Mouse (Mus musculus) lung, postnatal 36 days (tissue): Measurements from ENCODE around the gene Dmkn.
"Not testable (repeated sequence)": the region's sequence is repeated elsewhere in the genome, so short reads cannot be mapped to it uniquely, and the experiment has no call there.

Source experiments
- DNase-seq: peaks from one replicate; pipeline ENCODE4 v3.0.0; 2022; ENCODE audit warnings: mixed read lengths

The Dmkn gene

DNA sequence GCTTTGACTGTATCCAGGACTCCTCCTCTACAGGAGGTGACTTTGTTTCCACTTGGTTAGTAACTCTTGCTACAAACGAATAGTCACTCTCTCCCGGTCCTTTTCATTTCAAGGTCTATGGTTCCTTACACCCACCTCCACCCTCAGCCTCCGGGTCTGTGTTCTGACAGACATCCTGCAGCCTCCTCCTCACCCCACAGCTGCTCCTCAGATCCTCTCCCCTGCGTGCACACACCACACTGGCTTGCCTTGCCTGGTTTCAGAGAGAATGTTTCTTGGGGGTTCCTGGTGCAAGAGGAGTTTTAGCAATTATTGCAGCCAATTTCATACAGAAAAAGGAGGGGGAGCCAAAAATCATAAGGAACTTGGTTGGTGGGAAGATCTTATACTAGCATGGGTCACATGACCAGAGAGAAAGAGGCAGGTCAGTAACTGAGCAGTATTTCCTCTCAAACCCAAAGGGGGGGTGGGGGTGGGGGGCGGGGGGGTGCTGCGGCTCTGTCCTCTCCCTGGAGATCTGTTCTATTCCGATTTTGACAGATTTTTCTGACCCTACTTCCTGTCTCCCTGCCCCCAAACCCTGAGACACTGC lies 57.4 kb downstream of the Dmkn start:
- no peak for DNase-seq

DNA sequence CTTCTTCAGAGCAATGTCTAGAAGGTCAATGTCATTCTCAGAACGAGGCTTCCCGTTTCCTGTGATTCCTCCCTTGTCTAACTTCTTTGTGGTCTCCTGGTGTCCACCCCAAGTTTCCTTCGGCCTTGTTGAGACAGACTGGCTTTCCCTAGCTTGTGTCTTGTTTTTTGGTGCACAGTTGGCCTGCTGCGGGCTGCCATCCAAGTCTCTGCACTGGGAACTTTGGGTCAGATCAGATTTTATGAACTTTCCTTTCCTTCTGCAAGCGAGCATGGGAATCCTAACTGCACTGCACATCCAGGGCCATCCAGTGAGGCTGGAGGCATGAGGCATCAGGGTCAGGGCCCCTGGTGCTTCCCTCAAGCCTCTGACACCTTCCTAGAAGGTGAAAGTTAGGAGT lies 58.0 kb downstream of the Dmkn start:
- no peak for DNase-seq

DNA sequence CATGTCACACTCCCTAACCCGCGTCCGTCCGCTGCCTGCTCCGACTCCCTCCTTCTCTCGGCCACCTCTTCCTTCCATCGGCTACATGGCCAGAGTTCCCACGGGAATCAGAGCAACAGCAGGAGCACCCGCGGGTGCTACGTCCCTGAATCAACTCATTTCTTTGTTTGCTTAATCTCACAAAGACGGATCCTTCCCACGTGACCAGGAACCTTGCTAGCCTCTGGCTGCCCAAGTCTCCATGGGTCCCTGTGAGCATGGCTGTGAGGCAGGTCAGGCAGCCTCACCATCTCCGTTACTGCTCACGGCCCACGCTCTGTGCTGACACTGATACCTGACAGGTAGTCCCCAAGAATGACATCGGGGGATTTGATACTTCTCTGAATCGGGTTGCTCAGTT lies 60.1 kb downstream of the Dmkn start, which contains the start of gene Ffar2:
TSS of gene Ffar2 (minus strand) at position 101 of the 400 bp plus-strand sequence.
- DNase-seq: no peak

DNA sequence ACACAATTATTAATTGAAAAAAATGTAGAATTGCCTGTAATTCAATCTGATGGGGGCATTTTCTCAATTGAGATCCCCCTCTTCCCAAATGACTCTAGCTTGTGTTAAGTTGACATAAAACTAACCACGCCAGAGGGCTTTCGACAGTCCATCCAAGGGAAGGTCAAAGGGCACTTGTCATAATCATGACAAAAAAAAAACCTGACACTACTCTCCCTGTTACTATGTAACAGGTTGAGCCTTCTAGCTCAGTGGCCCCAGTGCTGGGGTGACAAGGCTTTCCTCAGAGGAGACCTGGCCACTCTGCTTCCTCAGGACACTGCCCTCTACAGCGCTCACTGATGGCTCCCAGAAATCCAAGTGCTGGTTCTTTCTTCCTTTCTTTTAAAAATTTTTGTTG lies 60.8 kb downstream of the Dmkn start:
- DNase-seq: no peak

DNA sequence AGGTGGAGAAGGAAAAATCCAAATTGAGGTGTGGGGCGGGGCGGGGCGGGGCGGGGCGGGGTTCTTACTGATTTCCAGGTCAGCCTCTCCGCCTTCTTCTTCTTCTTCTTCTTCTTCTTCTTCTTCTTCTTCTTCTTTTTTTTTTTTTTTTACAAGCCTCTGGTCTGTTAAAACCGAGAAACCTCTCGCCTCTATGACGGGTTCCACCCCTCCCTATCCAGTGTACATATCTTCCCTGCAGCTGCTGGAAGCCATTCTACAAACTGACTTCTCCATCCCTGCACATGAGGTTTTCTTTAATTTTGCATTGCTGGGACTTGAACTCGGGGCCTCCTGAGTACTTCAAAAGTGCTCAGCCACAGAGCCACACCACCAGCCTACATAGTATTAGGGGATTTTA lies 63.1 kb downstream of the Dmkn start:
- no peak for DNase-seq

DNA sequence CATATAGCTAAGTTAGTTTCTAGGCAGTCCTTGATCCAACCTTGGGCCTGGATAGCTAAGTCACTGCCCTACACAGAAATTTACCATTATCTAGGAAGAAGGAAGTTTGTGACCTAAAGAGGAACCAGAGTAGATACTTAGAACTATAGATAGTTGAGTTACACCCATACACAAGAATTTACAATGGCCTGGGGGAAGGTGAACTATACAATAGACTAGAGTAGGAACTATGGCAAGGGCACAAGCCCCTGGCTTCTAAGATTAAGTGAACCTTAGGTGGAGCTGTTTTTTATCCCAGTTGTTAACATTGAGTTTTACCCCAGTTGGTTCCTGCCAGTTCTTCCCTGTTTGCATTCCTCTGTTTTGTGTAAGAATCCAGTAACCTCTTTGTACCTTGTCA lies 65.3 kb downstream of the Dmkn start:
- not testable (repeated sequence) for DNase-seq

DNA sequence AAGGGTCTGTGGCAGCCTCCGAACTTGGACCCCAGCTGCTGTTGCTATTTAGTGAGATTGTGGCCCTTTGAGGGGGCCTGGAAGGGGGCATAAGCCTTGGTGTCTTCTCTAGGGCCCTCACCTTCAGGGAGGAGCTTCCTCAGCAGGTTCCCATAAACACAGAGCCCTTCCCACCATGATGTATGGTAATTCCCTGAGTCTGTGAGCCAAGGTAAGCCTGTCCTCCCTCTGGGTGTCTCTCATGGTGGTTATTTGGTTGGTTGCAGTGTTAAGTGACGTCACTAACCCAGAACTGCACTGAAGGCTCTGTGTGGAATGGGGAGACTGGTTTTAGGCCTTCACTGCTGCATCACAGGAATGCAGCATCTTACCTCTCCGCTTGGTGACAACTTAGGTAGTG lies 65.9 kb downstream of the Dmkn start:
- no peak for DNase-seq
